Mouse (Mus musculus) A20 (cell line): Measurements from ENCODE around the gene Itpa.
"Not testable (repeated sequence)": the region's sequence is repeated elsewhere in the genome, so short reads cannot be mapped to it uniquely, and the experiment has no call there.

Source experiments
- DNase-seq: peaks from one replicate; pipeline ENCODE4 v3.0.0-alpha.2; 2011; ENCODE audit warnings: low read depth, low spot score

Gene Itpa

GRCm38 (mm10) chr2:130667559-130667958, at the start of gene Itpa:
Gene Itpa (plus strand): TSS chr2:130667610.
- DNase-seq: peak; percentile 95

- no peak for DNase-seq
These were observed 48.4 kb upstream of the Itpa start for GRCm38 (mm10) chr2:130618972-130619371.

GRCm38 (mm10) chr2:130628424-130628823, 39.0 kb upstream of the Itpa start:
- DNase-seq: peak; percentile 51

- no peak for DNase-seq
These were observed 38.2 kb upstream of the Itpa start for GRCm38 (mm10) chr2:130629080-130629838.

GRCm38 (mm10) chr2:130629839-130630203, 37.6 kb upstream of the Itpa start, which contains the start of the genes Fastkd5 and Ubox5:
Gene Fastkd5 (minus strand): TSS chr2:130630027.
Gene Ubox5 (minus strand): TSS chr2:130630038.
- peak; percentile 94 for DNase-seq

- DNase-seq: no peak
These were observed 35.0 kb upstream of the Itpa start for GRCm38 (mm10) chr2:130632416-130632815.

- DNase-seq: no peak
These were observed 34.3 kb upstream of the Itpa start for GRCm38 (mm10) chr2:130632887-130633675.

- no peak for DNase-seq
These were observed 33.2 kb upstream of the Itpa start for GRCm38 (mm10) chr2:130634006-130634738.

GRCm38 (mm10) chr2:130634739-130635411, 32.5 kb upstream of the Itpa start:
- no peak for DNase-seq

- no peak for DNase-seq
These were observed 31.6 kb upstream of the Itpa start for GRCm38 (mm10) chr2:130635847-130636246.

- DNase-seq: no peak
These were observed 29.3 kb upstream of the Itpa start for GRCm38 (mm10) chr2:130638101-130638611.

GRCm38 (mm10) chr2:130639276-130639675, 28.1 kb upstream of the Itpa start:
- no peak for DNase-seq

GRCm38 (mm10) chr2:130641351-130642025, 25.9 kb upstream of the Itpa start:
- no peak for DNase-seq

GRCm38 (mm10) chr2:130642197-130642660, 25.2 kb upstream of the Itpa start:
- DNase-seq: no peak

GRCm38 (mm10) chr2:130642684-130643369, 24.6 kb upstream of the Itpa start, which contains the start of gene Lzts3:
Gene Lzts3 (minus strand): TSS chr2:130642803.
- peak; percentile 93 for DNase-seq

GRCm38 (mm10) chr2:130645198-130645597, 22.2 kb upstream of the Itpa start:
- DNase-seq: no peak

- not testable (repeated sequence) for DNase-seq
These were observed 18.4 kb upstream of the Itpa start for GRCm38 (mm10) chr2:130649028-130649427.

GRCm38 (mm10) chr2:130653303-130653702, 14.1 kb upstream of the Itpa start:
- DNase-seq: no peak

GRCm38 (mm10) chr2:130653760-130654159, 13.7 kb upstream of the Itpa start:
- no peak for DNase-seq
